Mouse (Mus musculus) bone marrow, adult 2 months (tissue): ENCODE results near the gene Tmem203. TPM values are rescaled to one million over a fixed set of nuclear protein-coding genes. Genes with fewer than 3 reads are reported as not detected.

ENCODE experiments used
- H3K27ac ChIP-seq: fragments of 200-500 bp; 2 replicates; pipeline ENCODE4 v1.5.1; 2012; ENCODE audit warnings: low read depth, mild to moderate bottlenecking, control low read depth, inconsistent platforms, low read length; ENCODE audit not compliant: control insufficient read depth, poor library complexity, insufficient read depth
- H3K4me1 ChIP-seq: fragments of 200-500 bp; 2 replicates; pipeline ENCODE4 v1.6.1; 2011; ENCODE audit warnings: low read length; ENCODE audit not compliant: control insufficient read depth, insufficient read depth
- H3K4me3 ChIP-seq: fragments of 200-500 bp; replicated peaks from 2 replicates; pipeline ENCODE3; 2011; ENCODE audit warnings: mild to moderate bottlenecking, low read depth, low read length, control low read depth; ENCODE audit not compliant: control insufficient read depth
- CTCF ChIP-seq: fragments of 200-500 bp; IDR thresholded peaks from 2 replicates; pipeline ENCODE4 v1.5.1; 2011; ENCODE audit warnings: low read length, control low read depth; ENCODE audit not compliant: control insufficient read depth, insufficient read depth
- POLR2A ChIP-seq: fragments of 200-500 bp; IDR thresholded peaks from 2 replicates; pipeline ENCODE4 v1.6.1; 2011; ENCODE audit warnings: low read depth, mild to moderate bottlenecking, control low read depth, low read length, borderline replicate concordance; ENCODE audit not compliant: control insufficient read depth
- WGBS: fragments of 180-500 bp; shearing (Covaris S2); methylation state at CpG from one replicate; pipeline ENCODE4 v1.1.7; 2018; 5-methylcytosine and 5-hydroxymethylcytosine counted together
- polyA plus RNA-seq: library from polyadenylated mRNA; stranded (reverse); fragments of >200 nt; gene quantifications from 2 replicates; pipeline ENCODE4 v1.2.4, GENCODE M21; 2011; ENCODE audit warnings: low replicate concordance; ENCODE audit not compliant: missing spikeins, insufficient read depth, insufficient read length

The Tmem203 gene
- polyA plus RNA-seq, 1 experiment, result 15.6 TPM

DNA sequence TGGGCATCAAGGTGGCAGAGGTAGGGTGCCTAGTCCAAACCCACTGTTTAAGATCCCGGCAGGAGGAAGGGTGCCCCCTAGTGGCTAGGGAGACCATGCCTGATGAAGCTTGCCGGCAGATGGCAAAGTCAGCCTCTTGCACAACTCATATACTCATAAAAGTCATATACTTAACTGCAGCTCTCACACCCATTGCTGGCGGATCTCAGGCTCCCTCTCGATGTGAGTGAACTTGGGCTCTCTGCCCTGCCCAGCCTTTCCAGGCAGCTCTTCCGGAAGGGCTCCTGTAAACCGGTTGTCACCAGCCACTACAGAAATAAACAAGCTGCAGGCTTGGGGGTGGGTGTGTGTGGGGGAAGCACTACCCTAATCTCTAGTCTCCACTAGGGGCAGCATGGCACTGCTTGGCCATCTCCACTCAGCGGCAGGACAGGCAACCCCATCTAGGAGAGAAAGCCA is 26.8 kb upstream of the Tmem203 start:
- TF ChIP-seq POLR2A (no peak), CTCF (peak; percentile 99)
- Histone ChIP-seq H3K4me1 (no peaks in the 10 kb centered on the region), H3K27ac (peak overlapping the region; percentile 74), H3K4me3 (peak overlapping the region; percentile 54)
- under 1% methylated on average over 7 of the region's 7 CpGs for WGBS

DNA sequence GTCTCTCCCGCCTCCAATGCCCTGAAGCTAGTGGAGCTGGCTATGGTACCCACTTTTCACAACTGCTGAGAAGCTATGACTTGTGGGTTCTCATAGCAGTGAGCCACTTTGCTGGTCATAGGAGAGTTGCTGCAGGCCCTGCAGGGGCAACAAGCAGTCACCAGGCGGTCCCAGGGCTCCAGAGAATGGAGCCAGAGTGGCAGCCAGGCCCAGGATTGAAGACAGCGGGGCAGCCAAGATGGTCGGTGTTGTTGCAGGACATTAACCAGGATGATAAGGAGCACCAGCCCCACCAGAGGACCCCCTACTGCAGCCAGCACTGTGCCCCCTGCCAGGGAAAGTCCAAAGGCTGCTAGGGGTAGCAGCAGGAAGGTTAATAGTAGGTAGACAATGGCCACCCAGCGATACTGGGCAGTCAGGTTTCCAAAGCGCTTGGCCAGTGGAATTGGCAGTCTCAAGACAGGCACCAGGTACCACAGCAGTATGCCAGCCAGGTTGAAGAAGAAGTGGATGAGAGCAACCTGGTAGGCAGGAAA is 26.2 kb upstream of the Tmem203 start:
- Histone ChIP-seq H3K4me1 (no peaks in the 10 kb centered on the region), H3K27ac (0 out of 2 replicates have a peak overlapping the region, but pooled peaks have one; percentile 74), H3K4me3 (no peak overlapping the region)
- TF ChIP-seq CTCF (no peak), POLR2A (no peak)
- WGBS, result 75% methylated on average over 6 of the region's 6 CpGs

DNA sequence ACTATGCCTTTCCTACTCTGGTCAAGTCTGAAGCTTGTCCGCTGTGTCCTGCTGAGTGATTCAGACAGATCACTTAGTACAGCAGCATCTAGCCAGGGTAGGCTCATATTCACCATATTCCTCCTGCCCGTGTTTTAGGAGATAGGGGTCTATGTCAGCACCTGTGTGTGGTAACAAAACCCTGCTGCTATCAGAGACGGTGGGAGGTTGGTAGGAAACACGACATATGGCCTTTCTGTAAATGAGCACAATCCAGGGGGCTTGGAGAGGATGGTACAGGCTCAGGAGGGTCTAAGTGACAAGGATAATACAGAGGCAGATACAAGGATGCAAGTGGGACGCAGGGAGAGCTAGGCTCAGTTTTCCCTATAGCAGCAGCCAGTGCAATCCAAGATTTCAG is 25.7 kb upstream of the Tmem203 start:
- Histone ChIP-seq H3K4me3 (no peak overlapping the region), H3K4me1 (no peaks in the 10 kb centered on the region), H3K27ac (no peak overlapping the region)
- no peak for TF ChIP-seq CTCF
- TF ChIP-seq POLR2A, result no peak
- WGBS, result 81% methylated on average over 5 of the region's 5 CpGs

DNA sequence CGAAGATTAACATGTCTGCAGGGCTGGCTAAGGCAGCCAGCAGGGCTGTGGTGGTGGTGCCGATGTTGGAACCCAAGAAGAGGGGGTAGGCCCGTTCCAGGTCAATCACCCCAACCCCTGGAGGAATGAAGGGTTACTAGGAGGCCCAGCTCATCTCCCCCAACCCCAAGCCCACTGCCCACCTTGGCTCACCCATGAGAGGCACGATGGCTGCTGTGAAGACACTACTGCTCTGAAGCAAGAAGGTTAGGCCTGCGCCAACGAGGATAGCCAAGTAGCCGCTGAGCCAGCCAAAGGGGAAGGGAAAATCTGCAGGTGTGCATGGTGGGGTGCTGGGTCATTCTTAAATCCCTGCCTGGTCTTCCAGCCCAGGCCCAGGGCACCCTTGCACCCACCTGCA is 24.7 kb upstream of the Tmem203 start:
- no peaks in the 10 kb centered on the region for H3K4me1 ChIP-seq
- no peak overlapping the region for H3K27ac ChIP-seq
- no peak overlapping the region for H3K4me3 ChIP-seq
- TF ChIP-seq CTCF, result no peak
- TF ChIP-seq POLR2A, result no peak
- 86% methylated on average over 7 of the region's 7 CpGs for WGBS

DNA sequence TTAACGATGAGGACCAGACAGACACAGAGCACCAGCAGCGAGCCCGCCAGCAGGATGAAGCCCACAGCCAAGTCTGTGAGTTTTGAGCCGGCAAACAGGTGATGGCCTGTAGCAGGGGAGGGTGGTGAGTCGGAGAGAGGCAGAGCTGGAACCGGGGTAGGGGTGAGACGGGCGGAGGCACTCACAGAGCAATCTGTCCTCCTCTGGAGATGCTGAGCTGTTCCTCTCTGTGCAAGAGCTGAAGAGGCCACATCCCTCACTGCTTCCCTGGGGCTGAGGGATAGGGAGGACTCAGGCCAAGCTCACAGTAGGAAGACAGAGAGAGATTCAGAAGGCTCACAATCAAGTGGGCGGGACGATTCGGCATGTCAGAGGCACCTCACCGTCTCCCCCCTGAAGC is 24.2 kb upstream of the Tmem203 start:
- no peak for TF ChIP-seq POLR2A
- no peak overlapping the region for H3K4me3 ChIP-seq
- WGBS, result 81% methylated on average over 12 of the region's 12 CpGs
- no peaks in the 10 kb centered on the region for H3K4me1 ChIP-seq
- no peak overlapping the region for H3K27ac ChIP-seq

DNA sequence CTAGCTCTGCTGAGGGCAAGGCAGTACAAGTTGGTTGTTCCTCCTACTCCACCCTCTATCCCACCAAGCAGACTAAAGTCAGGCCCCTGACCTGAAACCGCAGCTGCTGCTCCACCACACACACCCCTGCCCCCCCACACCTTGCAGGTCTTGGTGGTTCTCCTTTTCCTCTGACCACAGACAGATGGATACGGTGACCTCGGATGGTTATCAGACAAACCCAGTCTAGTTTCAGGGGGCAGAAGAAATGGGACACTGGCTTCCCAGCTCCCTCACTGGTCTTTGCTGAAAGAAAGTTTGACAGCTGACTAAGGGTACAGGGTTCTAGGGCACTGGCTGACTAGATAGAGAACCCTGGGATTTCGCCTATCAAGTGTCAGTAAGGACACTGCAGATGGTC is 21.8 kb upstream of the Tmem203 start:
- H3K4me1 ChIP-seq, result no peaks in the 10 kb centered on the region; the same call in 1 of the 2 replicates

DNA sequence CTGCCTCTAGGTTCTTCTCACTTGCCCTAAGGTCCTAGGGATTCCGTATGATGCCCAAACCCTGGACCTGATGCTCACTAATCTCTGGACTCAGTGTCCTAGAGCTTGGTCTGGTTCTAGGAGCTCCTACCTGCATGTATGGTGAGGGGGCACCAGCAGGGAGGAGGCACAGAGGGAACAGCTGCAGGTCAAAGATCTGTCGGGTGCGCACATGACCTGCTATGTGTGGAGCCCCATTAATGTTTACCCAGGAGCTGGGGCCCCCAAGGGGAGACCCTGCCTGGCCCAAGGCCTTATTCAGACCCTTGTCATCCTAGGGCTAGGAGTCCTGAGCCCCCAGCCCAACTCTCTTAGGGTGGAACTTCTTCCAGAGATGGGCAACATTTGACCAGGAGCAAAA is 21.2 kb upstream of the Tmem203 start, which contains the start of gene Slc34a3:
TSS of gene Slc34a3 (minus strand) at position 315 of the 400 bp plus-strand sequence.
- no peak for TF ChIP-seq POLR2A
- TF ChIP-seq CTCF, result no peak
- 51% methylated on average over 3 of the region's 3 CpGs for WGBS
- Histone ChIP-seq H3K4me1 (no peaks in the 10 kb centered on the region; the same call in 1 of the 2 replicates), H3K4me3 (no peak within 1 kb of the TSS), H3K27ac (no peak within 1 kb of the TSS)

More for the DNA sequence above, 21.8 kb upstream of the Tmem203 start:
- Histone ChIP-seq H3K4me3 (no peak overlapping the region), H3K27ac (no peak overlapping the region)
- TF ChIP-seq CTCF (no peak), POLR2A (no peak)
- 10% methylated on average over 4 of the region's 4 CpGs for WGBS

DNA sequence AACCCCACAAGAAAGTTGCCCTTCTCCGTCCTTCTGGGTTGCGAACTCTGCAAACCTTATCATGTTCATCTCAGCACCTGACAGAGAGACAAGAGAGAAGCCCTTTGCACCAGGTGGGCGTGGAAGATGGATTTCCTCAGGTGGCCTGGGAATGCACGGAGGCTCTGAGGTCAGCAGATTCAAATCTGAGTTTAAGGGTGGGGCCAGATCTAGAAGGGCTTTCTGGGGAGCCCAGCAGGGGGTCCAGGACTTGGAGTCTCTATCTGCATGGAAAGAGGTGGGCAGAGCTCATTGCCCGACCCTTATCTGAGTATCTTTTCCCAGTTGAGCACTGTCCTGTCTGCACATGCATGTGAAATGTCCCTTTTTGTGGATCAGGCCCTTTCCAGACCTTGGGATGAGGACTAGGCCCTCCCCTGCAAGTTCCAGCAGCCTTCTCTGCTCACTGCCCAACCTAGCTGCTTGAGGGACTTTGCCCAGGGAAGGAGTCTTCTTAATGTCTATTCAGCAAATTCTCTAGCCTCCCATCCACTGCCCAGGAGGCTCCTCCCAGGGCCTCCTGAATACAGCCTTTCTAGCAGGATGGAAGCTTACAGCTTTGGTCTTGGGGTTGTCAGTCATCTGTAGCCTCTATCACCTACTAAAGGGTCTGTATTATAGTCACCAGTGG is 20.6 kb upstream of the Tmem203 start:
- no peak overlapping the region for H3K27ac ChIP-seq
- WGBS, result 72% methylated on average over 5 of the region's 5 CpGs
- H3K4me1 ChIP-seq, result no peaks in the 10 kb centered on the region; the same call in 1 of the 2 replicates
- TF ChIP-seq POLR2A (no peak), CTCF (no peak)
- H3K4me3 ChIP-seq, result no peak overlapping the region
